Mouse (Mus musculus) c-Kit-positive CD71-negative TER-119-negative erythroid progenitor cells, embryonic 14.5 days (primary cell): ENCODE data around the gene Zbtb32.
A peak's percentile ranks its signal among the peaks of the same experiment; 100 is the strongest.

Experiments
- DNase-seq: peaks from one replicate; pipeline ENCODE4 v3.0.0-alpha.2; 2013; ENCODE audit warnings: low read depth

Zbtb32 gene

DNA sequence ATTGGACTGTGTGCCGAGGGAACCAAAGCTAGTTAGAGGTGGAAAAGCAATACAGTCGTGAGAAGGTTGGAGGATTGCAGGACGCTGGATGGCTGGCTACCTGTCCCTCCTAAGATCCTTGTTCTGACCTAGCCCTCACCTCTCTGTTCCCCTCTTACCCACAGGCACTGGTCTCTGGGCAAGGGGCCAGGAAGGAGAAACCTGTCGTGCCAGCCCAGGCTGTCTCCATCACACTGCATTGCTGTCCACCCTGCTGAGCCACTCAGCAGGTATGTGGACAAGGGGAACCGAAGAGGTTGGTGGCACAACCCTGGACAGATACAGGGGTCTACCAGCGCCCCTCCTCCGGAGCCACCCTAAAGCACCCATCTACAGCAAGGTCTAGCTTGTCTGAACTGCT lies 1.9 kb upstream of the Zbtb32 start:
- DNase-seq = no peak

DNA sequence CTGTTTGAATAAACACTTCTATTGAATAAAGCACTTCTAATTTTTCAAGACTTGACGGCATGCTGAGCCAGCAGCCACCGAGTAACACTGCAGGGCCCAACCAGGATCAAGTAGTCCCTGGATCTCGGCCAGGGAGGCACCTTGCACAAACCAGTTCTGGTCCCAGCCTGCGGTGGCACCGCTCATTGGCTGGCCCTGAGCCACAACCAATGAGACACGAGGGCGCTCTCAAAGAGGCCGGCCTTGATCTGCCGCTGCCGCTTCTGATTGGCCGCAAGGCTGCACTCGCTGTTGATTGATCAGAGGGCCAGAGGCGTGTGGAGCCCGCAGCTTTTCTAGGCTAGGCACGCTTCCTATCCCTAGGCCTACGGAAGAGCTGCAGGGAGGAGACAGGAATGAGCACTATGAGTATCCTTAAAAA lies 1.2 kb upstream of the Zbtb32 start:
- peak; percentile 73 for DNase-seq

DNA sequence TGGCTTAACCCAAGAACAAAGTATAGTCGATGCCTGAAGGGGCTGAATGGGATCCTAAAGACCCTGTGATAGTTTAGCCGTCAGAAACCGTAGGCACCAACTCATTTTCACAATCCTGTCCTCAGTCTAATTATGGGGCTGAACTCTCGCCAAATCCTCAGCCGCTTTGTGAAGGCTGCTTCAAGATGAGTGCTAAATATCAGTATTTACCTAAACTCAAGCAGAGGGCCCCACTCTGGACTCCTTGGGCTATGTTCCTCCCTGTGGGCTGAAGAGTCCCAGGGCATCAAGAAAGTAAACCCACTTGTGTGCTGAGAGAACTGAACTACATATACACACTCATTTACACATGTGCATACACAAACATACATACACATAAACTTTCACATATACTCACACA lies 1.9 kb downstream of the Zbtb32 start:
- no peak for DNase-seq

DNA sequence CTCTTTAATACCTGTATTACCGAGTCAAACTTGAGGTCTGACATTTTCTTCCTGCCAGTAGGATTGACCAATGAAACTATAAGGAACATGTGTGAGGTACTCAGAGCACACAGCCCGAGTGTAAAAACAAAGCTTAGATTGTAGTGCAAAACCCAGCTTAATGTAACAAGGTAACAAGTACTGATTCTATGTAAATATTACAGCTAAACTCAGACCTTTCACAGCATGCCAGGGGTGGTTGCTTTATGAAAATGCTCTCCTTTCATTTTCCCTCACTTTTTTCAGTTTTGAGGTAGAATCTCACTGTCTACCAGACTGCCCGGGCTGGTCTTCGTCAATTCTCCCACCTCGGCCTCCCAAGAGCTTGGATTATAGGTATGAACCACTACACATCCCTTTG lies 2.6 kb downstream of the Zbtb32 start:
- DNase-seq = no peak

DNA sequence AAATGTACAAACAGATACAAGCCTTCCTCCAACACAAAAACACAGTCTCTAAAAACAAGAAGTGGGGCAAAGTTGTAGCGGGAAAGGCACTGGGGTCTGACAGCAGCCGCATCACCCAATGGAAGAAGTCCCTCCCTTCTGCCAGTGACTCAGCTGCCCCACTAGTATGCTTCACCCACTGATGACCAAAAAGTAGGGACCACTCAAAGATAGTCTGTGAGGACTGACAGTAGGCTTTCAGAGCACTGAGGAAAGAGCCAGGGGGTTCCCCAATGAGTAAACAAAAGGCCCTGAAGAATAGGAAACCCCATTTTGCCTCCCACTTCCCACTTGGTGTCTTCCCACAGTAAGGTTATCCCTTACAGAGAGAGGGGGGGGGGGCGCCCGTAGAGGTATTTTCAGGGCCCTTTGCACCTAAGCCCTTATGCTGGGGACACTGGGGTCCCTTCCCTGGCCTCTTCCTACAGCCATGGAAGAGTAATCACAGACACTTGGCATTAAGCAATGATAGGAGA lies 4.1 kb downstream of the Zbtb32 start:
- no peak for DNase-seq

DNA sequence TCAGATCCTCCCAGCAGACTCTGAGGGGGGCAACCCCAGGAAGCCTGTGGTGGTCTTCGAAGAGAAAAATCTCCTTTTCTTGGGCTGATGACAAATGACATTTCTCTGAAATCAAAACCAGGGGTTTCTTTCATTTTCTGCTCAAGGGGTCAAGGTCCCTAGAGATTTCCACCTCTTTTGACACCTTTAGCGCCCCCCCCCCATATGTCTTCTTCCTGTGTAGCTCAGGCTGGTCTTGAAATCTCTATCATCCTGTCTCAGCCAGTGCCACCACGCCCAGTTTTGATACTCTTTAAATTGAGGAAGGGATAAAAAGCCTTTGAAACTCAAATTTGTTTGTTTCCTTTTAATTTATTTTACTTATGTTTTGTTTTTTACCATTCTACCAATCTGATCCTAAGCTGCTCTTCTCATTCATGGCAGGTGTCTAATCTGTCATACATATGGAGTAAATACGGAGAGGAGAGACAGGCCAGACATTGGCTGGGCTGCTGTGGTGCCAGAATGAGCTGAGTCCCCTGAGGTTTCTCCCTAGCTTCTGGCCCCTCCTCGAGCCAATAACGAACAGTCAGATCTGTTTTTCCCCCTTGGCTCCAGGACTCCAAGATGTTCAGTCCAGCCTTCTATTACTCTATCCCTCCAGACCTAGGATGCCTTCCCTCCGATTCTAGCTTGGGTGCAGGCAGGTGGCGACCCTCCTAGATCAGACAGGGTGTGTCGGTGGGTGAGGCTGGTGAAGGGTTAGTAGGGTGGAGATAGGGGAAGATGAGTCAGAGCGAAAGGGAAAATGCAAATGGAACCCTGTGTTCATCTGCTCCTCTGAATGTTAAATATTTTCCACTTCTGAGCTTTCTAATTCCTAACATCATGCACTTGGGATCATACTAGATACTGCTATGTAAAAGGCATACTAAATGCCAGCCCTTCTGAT lies 4.9 kb downstream of the Zbtb32 start:
- no peak for DNase-seq

DNA sequence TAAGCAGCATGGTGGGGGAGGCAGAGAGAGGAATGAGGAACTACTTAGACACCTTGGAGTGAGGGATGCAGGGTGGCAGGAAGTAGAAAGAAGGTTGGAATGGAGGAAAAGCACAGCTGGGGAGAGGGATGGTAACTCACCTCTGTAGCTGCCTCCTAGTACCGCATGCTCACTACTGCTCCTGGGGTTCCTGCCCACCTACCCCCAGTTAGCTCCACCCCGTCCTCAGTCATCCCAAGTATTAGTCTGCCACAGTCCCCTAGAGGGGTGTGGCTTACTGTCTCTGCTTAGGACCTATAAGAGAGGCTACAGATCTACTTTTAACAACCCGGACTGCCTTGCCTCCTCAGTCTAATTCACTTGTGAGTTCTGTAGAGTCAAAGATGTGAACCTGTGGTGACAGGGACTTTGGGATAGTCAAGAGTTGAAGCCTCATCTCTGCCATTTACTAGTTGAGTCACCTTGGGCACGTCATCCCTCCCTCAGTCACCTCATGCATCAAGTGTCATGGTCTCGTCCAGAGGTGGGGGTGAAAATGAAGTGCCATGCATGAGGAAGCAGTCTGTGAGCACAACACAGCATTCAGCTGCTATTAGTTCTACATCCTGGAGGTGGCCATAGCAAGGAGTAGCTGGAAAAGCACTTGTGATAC lies 5.8 kb downstream of the Zbtb32 start:
- DNase-seq = no peak

DNA sequence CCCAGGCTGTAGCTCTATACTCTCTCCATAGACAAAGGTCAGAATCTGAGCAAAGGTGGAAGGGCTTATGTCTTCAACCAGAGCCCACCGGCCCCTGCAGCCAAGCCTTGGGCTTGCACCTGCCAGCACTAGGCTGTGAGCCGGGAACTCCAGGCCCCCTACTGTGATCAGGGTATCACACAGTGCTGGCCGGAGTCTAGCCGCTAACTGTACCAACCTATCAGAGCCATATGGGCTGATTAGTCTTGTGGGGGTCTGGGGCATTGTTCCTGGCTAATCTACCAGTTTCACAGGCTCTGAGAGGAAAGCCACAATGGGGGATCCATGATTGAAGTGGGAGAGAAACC lies 7.1 kb downstream of the Zbtb32 start:
- no peak for DNase-seq

DNA sequence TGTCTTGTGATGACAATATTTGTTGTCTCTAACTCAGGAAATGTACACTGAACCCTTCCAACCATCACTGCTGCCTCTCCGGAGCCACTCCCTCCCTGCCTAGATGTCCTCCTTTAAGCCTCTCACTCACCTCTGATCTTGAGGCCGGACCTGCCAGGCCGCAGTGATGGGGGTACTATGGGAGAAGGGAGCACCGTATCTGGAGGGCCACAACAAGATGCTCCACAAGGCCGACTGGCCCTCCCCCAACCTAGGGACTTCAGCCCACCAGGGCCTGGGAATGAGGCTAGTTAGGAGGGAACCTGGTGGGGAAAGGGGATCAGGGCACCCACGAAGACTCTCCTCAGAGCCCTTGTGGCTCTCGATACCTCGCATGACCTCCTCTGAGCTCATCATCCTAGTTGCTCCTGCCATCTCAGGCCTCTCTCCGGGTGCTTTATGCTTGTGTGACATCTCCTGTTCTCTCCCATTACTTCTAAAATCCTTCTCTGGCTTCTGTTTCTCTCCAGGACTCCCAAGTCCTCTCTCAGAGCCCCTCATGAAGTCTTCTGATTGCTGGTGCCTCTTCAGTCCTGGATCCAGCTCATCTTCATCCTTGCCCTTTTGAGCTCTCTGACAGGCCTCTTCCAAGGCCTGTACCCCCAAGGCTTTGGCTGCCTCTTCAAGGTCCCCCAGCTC lies 7.6 kb downstream of the Zbtb32 start:
- DNase-seq = no peak

DNA sequence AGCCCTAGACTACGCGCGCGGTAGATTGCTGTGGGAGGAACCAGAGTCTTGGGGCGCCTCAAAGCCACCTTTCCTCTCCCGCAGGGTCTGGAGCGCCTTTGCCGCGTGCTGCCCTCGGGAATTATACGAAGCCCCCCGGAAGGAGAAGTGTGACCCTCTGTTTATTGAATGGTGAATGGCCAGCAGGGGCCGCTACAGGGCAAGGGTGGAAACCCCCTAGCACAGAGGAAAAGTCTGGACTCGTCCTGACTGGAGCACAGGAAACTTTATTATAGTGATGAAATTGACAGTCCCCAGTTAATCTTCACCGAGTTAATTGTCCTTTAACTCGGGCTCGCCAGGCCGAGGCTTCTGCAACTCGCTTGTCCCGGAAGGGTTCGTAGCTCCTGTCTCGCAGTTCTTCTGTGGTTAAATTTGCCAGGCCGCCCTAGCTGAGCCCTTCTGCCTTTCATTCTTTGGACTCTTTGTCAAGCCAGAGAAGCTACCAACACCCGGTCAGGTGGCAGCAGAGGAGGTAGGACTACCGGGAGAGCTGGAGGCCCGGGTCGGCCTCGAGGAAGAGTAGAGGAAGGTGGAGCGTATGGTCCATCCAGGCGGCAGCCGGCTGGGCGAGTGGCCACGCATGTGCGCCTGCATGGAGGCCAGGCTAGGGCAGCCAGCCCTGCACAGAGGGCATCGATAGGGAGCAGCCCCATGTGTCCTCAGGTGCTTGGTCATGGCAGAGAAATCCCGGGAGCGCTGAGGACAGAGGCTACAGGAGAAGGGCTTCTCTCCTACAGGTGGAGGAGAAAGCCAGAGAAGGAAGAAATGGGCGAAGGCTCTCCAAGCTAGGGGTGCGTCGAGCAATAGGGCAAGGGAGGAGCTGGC lies 9.0 kb downstream of the Zbtb32 start:
- DNase-seq = peak; percentile 84

DNA sequence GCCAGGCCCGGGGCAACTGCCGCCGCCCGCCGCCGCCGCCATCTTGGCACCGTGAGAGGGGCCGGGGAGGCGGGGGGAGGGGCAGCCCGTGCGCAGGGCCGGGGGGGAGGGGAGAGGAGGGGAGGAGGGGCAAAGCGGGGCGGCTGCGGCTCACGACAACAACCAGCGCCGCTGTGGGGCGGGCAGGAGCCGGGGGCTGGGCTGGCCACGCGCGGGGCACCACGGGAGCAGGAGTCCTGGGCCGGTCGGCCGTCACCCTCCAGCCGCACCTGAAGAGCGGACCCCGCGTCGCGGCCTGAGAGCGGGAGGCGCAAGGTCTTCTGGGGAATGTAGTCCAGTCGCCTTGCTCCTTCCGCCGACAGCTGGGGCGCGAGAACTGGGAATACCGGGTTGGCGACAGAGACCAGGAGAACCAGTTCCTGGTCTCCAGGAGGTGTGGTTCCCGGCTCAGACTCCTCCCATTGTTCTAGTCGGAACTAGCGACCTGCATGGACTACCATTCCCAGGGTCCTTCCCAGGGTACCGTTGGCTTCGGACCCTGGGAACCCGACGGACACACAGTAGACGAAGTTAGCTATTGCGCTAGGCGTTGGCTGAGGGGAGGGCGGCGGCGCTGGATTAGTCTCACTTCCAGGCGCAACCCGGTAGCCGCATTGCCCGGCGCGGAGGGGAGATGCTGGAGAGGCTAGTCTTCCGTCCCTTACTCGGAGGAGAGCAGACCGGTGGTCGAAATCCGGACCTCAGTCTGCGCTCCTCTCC lies 9.9 kb downstream of the Zbtb32 start, which contains the start of gene Kmt2b:
Gene Kmt2b (minus strand): TSS at position 51 of the 759 bp plus-strand sequence.
- DNase-seq = peak; percentile 82

DNA sequence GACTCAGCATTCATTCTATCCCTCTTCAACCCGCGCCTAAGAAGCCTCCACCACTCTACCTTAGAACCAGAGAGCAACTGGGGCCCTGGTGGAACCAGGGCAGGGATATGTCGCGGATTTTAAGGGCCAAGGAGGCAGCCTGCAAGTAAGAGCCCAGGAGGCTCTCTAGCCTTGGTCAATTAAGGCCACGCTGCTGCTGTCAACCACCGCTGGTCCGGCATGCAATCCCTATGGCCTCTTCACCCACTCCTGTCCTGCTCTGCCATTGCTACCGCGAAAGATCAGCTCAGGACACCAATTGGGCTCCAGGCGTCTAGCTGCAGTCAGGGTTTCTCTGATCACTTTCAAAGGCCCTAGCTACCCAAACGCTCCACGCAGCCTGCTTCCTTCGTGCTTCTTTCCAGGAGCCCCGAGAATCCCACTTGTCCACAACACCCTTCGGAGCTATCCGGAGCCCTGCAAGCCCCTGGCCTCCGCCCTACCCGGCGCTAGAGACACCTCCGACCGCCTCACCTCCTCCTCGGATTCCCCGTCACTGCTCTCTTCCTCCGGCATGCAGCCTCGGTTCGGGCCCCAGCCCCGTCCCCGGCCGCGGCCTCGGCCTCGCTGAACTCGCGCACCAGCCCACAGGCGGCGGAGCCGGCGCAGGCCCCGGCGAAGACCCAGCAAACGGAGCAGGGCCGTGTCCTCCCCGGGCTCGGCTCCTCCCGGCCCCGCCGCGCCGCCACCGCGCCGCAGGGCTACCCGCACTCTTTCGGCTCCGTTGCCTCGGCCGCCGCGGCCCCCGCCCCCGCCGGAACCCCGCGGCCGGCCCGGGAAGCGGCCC lies 10.7 kb downstream of the Zbtb32 start:
- no peak for DNase-seq

DNA sequence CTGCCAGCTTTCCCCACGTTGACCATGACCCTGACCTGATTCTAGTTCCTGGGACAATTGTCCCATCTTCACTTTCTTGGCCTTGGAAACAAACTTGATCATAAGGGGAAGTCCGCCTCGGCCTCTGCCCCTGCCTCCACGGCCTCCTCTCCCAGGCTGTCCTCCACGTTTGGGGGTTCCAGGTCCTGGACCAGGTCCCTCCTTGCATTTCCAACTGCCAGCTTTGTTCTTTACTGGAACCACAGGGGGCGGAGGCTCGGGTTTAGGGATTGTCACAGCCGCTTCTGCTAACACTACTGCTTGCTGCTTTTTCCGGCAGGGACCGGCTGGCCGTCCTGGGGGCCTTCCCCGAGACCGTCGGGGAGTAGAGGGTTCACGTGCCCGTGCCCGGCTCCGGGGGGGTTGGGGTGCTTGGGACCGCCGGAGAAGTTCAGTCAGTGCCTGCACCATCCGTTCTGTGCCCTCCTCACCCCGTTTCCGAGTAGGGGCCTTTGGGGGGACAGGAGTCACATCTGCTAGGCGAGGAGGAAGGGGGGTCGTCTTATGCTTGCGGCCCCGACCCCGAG lies 12.2 kb downstream of the Zbtb32 start:
- no peak for DNase-seq

DNA sequence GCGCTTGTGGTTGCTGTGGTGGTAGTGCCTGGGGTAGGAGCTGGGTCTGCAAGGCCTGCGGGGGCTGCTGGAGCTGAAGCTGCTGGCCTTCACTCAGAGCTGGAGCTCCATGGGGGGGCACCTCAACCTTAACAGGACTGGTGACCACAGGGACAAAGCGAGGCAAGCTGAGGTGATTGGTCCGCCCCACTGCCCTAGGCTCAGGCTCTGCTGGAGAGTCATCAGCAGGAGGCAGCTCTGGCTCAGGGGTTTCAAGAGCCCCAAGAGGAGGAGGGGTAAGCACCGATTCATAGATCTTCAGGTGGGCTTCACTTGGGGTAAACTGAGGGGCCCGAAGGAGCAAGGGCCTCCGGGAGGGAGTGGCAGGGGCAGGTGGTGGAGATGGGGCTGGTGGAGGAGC lies 13.5 kb downstream of the Zbtb32 start:
- DNase-seq = no peak

DNA sequence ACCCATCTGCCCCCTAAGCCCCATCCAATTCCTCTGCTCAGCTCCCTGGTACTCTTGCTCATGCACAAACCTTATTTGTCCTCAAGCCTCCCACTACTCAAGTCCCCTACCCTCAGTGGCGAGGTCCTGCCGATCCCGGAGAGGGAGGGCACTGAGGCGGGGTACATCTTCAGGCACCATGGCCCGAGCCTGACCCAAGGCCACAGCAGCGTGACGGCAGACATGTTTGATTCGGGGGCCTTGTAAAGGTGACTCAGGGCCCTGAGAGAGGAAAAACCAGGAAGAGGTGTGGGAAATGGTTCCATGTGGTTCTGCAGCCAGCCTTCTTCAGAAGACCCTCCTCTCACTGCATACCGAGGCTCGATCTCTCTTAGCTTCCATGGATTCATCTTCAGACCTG lies 14.4 kb downstream of the Zbtb32 start:
- DNase-seq = no peak

DNA sequence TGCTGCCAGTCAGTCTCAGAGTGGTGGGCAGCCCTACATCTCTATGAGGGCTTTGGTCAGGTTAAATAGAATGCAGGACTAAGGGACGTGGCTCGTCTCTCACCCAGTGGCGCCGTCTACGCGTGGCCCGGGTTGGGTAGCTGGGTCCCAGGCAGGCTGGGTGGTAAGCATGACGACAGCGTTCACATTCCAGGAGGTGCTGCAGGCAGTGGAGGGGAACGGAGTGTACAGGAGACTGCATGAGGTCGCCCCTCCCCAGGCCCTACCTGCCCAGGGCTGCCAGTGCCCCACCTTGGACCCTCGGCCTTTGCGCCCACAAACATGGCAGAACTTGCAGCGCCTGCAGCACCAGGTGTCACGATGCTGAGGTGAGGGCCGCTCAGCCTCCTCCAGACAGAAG lies 17.2 kb downstream of the Zbtb32 start:
- no peak for DNase-seq

DNA sequence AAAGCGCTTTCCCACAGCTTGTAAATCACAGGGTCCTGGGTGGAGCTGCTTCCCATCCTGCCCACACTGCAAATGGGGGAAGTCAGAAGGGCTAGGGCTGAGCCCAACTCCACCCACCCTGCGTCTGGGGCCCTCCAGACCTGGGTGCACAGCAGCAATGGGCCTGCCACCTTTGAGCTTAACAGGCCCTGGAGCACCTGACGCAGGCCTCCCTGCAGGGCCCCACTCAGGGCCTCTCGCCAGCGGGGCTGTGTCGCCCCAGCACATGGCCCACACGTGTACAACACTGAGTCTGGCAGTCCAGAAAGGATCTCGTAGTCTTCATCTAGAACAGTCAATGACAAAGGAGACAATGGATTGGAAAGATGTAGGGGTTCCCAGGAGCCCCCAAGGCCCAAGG lies 18.8 kb downstream of the Zbtb32 start:
- DNase-seq = no peak

DNA sequence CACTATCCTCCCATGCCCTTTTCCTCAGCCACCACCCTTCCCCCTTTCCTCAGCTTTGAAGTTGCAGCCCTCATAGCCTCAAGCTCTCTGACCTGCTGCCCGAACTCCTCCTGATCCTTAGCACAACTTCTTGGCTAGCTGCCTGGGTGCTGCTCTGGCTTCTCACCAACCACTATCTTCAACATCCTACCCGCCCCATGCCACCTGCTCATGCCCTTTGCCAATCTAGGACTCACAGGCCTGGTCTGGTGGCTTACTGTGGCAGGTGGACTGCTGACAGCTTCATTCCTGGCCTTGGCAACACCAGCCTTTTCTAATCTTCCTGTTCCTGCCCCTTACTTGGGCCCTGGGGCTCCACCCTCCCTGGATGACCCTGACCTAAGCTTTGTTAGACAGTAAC lies 25.7 kb downstream of the Zbtb32 start:
- no peak for DNase-seq

DNA sequence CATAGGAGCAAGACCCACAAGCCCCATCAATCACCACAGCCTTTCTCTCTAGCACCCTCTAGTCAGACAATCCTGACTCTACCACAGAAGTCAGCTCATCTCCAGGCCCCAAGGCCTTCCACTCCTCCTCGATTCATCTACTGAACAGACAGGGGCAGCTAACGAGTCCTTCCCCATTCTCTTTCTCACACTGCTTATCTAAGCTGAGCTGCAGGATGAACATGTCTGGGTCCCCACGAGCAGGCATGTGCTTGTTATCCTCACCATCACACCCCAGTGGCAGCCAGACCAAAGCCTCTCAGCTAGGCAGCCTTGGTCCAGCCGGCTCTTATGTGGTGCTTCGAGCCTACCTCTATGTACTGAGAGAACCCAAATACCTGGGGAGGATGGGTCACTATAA lies 26.3 kb downstream of the Zbtb32 start:
- no peak for DNase-seq

DNA sequence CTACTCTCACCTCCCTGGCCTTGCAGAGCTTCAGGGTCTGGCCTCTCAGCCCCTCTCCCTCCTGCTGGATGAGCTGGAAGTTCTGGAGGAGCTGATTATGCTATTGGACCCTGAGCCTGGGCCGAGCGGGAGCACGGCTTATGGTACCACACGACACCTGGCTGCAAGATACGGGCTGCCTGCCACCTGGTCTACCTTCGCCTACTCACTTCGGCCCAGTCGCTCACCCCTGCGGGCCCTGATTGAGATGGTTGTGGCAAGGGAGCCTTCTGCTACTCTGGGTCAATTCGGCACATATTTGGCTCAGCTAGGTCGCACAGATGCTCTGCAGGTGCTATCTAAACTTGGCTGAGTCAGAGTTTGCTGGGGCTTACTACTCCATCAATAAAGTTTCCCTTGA lies 31.2 kb downstream of the Zbtb32 start:
- no peak for DNase-seq
